ENCODE assay signal across 12 mouse cellular contexts in the genomic region with DNA sequence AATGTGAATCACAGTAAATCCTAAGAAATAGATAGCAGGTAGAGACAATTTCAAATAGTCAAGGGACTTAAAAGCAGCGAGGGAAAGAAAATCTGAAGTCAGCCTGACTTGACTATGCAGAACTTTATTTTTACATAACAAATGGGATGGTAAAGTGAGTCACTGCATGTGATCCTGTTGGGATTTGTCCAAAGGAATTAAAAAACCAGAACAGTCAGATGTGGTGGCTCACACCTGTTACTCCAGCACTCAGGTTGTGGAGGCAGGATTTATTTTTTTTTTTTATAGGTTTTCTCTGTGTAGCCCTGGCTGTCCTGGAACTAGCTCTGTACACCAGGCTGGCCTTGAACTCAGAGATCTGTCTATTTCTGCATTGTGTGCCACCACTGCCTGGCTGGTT.
"Had no signal": no experiment of that assay in that cellular context is flagged by ENCODE, and none has a peak within 500 bp of the region (broad histone marks: within the 10 kb centered on the region; RNA-seq: fewer than 3 reads in every experiment).

No protein-coding gene starts in this region.

- H3K9ac ChIP-seq: lung, embryonic 14.5 days; midbrain, embryonic 13.5 days; neural tube, embryonic 12.5 days had no signal

- ATAC-seq: midbrain, embryonic 13.5 days; midbrain, embryonic 16.5 days had no signal

- H3K27ac ChIP-seq: midbrain, embryonic 13.5 days; neural tube, embryonic 12.5 days had no signal

- H3K27me3 ChIP-seq: midbrain, embryonic 13.5 days; neural tube, embryonic 12.5 days had no signal

- H3K9me3 ChIP-seq: midbrain, embryonic 13.5 days; neural tube, embryonic 12.5 days had no signal

- H3K4me3 ChIP-seq: midbrain, embryonic 13.5 days; neural tube, embryonic 12.5 days had no signal

- H3K4me2 ChIP-seq: lung, embryonic 14.5 days; midbrain, embryonic 11.5 days; midbrain, embryonic 13.5 days; neural tube, embryonic 12.5 days had no signal

- DNase-seq: lung, adult 18-20 months; lung, embryonic 14.5 days; lung, postnatal 10 days; lung, postnatal 4 days; right cerebral cortex, postnatal 14 days; thymus, adult 18-20 months; thymus, postnatal 14 days; thymus, postnatal 36 days had no signal

- H3K4me1 ChIP-seq: neural tube, embryonic 12.5 days had no signal

- H3K36me3 ChIP-seq: midbrain, embryonic 13.5 days; neural tube, embryonic 12.5 days had no signal
